Mouse (Mus musculus) retina, adult 2 months (tissue): ENCODE measurements around the gene Skint1.
"Not testable (repeated sequence)": the region's sequence is repeated elsewhere in the genome, so short reads cannot be mapped to it uniquely, and the experiment has no call there.

Source experiments
- DNase-seq: peaks from one replicate; pipeline ENCODE4 v3.0.0-alpha.2; 2012; ENCODE audit warnings: low read depth, low spot score

The Skint1 gene

GRCm38 (mm10) chr4:112005969-112006368, at the start of gene Skint1:
Gene Skint1 (plus strand): TSS chr4:112006269.
- no peak for DNase-seq

- DNase-seq = no peak
Measured at GRCm38 (mm10) chr4:111961309-111961708, 44.8 kb upstream of the Skint1 start.

DNA sequence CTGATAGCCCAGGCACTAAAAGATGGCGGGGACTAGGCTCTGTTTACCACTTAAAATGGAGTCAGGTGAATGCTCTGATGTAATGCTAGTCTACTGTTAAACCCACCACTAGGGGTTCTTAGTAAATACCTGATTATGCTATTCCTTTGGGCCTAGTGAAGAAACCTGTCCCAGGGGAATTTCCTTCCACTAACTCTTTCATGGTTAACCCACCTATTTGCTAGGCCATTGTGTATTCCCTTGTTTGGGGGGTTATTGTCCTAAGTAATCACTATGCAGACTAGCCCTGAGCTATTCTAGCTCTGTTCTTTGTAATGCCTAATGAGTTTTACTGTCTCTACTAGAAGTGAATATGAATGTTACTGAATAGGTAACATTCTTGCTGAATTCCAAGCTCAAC, 42.8 kb upstream of the Skint1 start:
- DNase-seq = not testable (repeated sequence)

DNA sequence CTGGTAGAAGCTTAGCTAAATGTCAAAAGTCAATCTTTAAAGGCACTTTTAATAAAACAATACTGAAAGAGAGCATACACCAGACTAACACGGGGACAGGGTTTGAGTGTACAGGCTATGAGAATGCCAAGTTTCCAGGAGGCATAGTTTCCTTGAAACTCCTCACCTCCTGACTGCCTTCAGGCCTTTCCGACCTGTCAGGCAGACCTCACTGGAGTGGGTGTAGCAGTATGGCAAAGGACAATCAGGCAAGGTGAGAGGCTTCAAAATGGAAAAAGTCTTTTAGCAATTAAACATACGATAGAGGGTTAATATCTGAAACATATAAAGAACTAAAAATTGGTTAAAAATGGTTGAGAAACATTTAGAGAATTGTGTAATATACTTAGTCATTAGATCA, 42.4 kb upstream of the Skint1 start:
- DNase-seq = no peak

DNA sequence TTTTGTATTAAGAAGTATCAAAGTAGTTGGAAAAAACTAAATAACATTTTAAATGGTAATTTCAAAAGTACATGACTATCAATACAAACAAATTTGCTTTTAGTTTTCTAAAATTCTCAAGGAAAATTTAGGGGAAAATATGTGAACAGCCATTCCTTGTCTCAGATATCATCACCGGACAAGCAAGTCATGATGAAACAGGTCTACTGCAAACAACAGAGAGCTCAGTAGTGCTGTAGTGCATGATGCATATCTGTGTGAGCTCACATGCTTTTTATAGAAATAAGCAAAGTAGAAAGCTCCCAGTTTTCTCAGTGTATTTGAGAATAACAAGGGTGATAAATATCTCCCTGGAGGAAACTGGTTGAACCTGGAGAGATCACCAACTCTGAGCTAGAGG, 33.4 kb upstream of the Skint1 start, which contains the start of gene Skint7:
Gene Skint7, plus strand, starts transcription at position 301 of the 400 bp plus-strand sequence.
- DNase-seq = no peak

DNA sequence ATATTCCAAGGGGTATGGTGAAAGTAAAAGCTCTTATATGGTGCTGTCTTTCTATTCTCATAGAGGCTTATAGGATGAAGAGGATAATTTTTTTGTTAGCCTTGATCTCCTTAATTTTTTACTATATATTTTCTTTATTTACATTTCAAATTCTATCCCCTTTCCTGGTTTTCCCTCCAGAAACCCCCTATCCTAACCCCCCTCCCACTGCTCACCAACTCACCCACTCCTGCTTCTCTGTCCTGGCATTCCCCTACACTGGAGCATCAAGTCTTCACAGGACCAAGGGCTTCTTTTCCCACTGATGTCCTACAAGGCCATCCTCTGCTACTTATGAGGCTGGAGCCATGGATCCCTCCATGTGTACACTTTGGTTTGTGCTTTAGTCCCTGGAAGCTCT, 65.6 kb downstream of the Skint1 start, which contains the start of gene Skint4:
Gene Skint4, plus strand, starts transcription at position 301 of the 400 bp plus-strand sequence.
- DNase-seq = no peak
